Mouse (Mus musculus): ENCODE results near the gene Slc5a10.

- no peak for TF ChIP-seq POLR2A (IDR thresholded peaks at IDR 0.05; ENCODE audit: low read depth, low read length)
- TF ChIP-seq CTCF (IDR thresholded peaks at IDR 0.05; ENCODE audit: extremely low read depth, insufficient read length, insufficient replicate concordance, low read depth, low read length), result no peak
Measured at GRCm38 (mm10) chr11:61665401-61665800, 55.2 kb downstream of the Slc5a10 start.

Data from small intestine, adult 2 months (tissue).